Mouse (Mus musculus): ENCODE measurements at regions not wholly inside any gene's neighbourhood (a gene's known extent, or its start where the extent isn't known, plus 50 kb on each side); places are given as distances from the start of the nearest gene placed in this dataset.

DNA sequence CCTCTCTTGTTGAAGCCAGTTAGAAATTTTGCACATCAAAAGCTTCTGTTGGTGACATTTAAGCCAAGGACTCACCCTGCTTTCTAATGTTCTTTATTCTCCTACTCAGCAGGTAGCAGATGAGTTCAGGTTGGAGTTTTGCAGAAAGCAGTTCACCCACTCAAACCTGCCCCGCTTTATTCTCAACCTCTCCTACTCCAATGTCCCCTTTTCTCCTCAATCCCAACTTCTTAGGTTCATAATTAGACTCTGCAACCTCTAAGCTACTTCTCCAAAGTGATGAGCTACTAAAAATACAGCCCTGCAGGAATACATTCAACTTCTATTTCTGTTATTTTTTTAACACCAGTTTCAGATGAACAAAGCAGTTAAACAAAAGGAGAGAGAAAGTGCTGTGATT lies 572.2 kb downstream of the Brinp1 start:
- DNase-seq (ENCODE audit: low read depth) = no peak

DNA sequence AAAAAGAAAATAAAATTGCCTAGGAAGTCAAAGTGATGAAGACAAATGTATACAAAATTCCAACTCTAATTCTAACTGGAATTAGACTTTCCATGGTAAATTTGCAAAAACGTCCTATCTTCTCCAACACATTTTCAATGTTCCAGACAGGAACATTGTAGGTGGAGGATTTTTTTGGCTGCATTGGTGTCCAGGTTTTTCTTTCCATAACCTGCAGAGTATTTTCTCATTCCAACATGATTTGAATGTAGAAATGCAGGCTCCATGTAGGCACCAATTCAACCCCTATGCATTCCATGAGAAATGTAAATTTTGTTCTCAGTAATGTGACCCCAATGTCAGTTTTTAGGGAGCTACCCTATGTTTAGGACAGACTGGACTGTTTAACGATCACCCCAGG lies 586.2 kb downstream of the Brinp1 start:
- no peak for DNase-seq (ENCODE audit: low read depth)

DNA sequence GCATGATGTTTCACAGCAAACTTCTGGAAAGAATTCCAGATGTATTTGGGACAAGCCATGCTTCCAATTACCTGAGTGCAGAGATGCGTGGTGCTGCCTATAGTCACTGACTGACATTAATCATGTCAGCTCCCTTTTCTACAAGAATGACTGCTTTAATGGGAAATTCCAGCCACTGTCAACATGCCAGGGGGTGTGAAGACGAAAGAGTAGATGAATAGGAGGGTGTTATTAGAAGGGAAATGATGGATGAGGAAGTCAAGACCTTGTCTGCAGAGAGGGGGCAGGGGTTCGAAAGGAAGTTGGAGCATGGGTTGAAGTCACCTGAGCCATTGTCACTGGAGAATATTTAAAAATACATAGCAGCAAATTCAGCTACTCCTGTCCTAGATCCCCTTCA lies 634.6 kb downstream of the Brinp1 start:
- no peak for DNase-seq (ENCODE audit: low read depth)

DNA sequence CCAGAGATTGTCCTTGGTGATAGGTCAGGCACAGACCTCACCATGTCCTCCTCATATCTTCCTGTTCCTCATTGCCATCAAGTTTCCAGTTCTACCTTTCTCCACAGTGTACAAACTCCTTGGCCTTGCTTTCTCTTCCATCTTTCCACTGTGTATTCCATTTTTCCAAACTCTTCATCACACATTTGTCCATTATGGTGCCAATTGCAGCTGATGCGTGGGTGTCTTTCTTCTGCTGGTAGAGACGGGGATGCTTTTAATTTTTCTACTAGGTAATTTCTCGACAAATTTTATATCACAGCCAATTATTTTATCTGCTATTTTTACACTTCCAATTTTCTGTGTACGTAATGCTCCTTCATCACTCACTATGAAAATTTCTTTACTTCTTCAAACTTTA lies 641.4 kb downstream of the Brinp1 start:
- DNase-seq (ENCODE audit: low read depth) = no peak

DNA sequence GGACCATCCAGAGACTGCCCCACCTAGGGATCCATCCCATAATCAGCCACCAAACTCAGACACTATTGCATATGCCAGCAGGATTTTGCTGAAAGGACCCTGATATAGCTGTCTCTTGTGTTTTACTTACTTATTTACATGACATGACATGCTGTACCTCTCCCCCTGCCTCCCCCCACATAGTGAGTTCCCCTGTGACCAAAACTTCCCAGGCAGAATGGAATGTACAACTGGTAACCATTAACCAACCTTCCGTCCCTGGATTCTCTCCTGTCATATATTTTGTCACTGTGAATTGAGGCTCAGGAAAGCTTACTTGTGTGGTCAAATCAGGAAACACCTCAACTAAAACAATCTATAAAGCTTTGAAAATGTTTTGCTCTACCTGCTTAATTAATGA lies 669.4 kb downstream of the Brinp1 start:
- DNase-seq (ENCODE audit: low read depth) = no peak

DNA sequence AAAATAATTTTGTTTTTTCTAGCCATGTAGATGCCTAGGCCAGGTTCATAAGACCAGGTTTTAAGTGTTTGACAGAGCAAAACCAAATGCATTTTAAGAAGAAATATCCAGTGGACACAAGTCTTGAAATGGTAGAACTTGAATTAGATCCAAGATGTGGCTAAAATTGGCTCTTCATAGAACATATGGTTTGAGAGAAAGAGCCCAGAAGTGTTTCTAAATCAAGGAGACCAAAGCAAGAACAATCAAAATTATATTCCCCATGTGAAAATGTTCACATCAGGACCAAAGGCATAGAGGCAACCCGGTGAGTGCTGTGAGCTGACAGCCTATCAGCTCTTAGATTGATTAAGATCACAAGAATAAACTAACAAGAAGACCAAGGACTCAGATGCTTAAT lies 673.3 kb downstream of the Brinp1 start:
- DNase-seq (ENCODE audit: low read depth) = no peak

DNA sequence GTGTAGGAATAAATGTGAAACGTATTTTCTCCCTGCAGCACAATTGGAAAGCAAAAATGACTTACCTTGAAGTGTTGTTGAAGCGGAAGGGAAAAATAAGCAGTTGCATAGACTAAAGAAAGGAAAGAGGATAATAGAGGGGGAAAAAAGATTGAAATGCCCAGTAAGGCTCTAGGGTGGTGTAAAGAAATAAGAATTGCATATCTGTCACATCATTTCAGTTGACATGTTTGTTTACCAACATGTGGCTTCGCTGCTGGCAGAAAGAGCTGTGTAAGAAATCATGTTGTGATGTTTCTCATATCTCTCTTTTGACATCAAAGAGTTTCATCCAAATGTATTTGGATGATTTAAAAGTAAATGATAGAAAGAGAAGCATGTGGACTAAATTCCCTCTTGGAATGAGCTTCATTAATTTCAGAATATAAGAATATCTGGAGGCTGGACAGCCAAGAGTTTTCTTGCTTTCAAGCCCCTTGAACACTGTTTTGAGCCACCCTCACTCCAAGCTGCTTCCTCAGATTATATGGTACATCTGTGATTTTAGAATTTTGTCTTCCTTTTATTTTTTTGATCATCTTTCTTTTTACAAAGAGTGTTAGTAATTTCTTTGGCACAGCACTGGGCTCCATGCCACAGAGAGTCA lies 679.0 kb downstream of the Brinp1 start:
- DNase-seq (ENCODE audit: low read depth) = no peak
